Mouse (Mus musculus): ENCODE data around the gene Ddx42. TPM values are rescaled to one million over a fixed set of nuclear protein-coding genes. Genes with fewer than 3 reads are reported as not detected.
"Not testable (repeated sequence)": the region's sequence is repeated elsewhere in the genome, so short reads cannot be mapped to it uniquely, and the experiment has no call there.

Gene Ddx42
- polyA plus RNA-seq, 1 experiment from 2014 or later, result 77.6 TPM

- no peak within 1 kb of the TSS for H3K9ac ChIP-seq (replicated peaks)
- no peaks in the 10 kb centered on the region for H3K9me3 ChIP-seq (replicated peaks)
- no peak for ATAC-seq (ENCODE audit: low FRiP score)
- no peaks in the 10 kb centered on the region for H3K27me3 ChIP-seq (replicated peaks)
- 89% methylated on average over 5 of the region's 5 CpGs for WGBS
- H3K4me1 ChIP-seq, result no peaks in the 10 kb centered on the region
- H3K4me3 ChIP-seq (replicated peaks), result no peak within 1 kb of the TSS
- no peak within 1 kb of the TSS for H3K27ac ChIP-seq (replicated peaks)
- peaks cover 78% of the 10 kb centered on the region for H3K36me3 ChIP-seq
- no peak within 1 kb of the TSS for H3K4me2 ChIP-seq
These were observed 14.6 kb upstream of the Ddx42 start, which contains the start of gene Strada for GRCm38 (mm10) chr11:106202123-106202465. TSS of gene Strada (minus strand) at chr11:106202168.

GRCm38 (mm10) chr11:106212771-106213170, 4.0 kb upstream of the Ddx42 start:
- Histone ChIP-seq H3K9me3 (replicated peaks) (no peaks in the 10 kb centered on the region), H3K4me2 (no peak overlapping the region), H3K4me1 (peaks cover 30% of the 10 kb centered on the region), H3K27ac (replicated peaks) (no peak overlapping the region), H3K36me3 (peaks cover 50% of the 10 kb centered on the region), H3K9ac (replicated peaks) (no peak overlapping the region), H3K27me3 (replicated peaks) (no peaks in the 10 kb centered on the region), H3K4me3 (replicated peaks) (no peak overlapping the region)
- no peak for ATAC-seq (ENCODE audit: low FRiP score)
- 92% methylated on average over 8 of the region's 8 CpGs for WGBS

- Histone ChIP-seq H3K27me3 (replicated peaks) (no peaks in the 10 kb centered on the region), H3K27ac (replicated peaks) (no peak overlapping the region), H3K36me3 (peaks cover 31% of the 10 kb centered on the region), H3K4me1 (peaks cover 44% of the 10 kb centered on the region), H3K9ac (replicated peaks) (peak overlapping the region; percentile 92), H3K9me3 (replicated peaks) (no peaks in the 10 kb centered on the region), H3K4me2 (peak overlapping the region; percentile 78), H3K4me3 (replicated peaks) (peak overlapping the region; percentile 99)
- no peak for ATAC-seq (ENCODE audit: low FRiP score)
- WGBS, result 94% methylated on average over 5 of the region's 5 CpGs
These were observed 1.9 kb upstream of the Ddx42 start for GRCm38 (mm10) chr11:106214856-106215255.

GRCm38 (mm10) chr11:106215450-106215859, 1.3 kb upstream of the Ddx42 start:
- peak overlapping the region; percentile 99 for H3K4me3 ChIP-seq (replicated peaks)
- H3K9me3 ChIP-seq (replicated peaks), result no peaks in the 10 kb centered on the region
- WGBS, result 31% methylated on average over 7 of the region's 7 CpGs
- no peak for ATAC-seq (ENCODE audit: low FRiP score)
- H3K27ac ChIP-seq (replicated peaks), result peak overlapping the region; percentile 99
- no peaks in the 10 kb centered on the region for H3K27me3 ChIP-seq (replicated peaks)
- H3K9ac ChIP-seq (replicated peaks), result peak overlapping the region; percentile 92
- peaks cover 50% of the 10 kb centered on the region for H3K4me1 ChIP-seq
- peaks cover 25% of the 10 kb centered on the region for H3K36me3 ChIP-seq
- peak overlapping the region; percentile 78 for H3K4me2 ChIP-seq

- Histone ChIP-seq H3K36me3 (peaks cover 21% of the 10 kb centered on the region), H3K4me2 (peak within 1 kb of the TSS; percentile 78), H3K9me3 (replicated peaks) (no peaks in the 10 kb centered on the region), H3K4me1 (peaks cover 55% of the 10 kb centered on the region), H3K27me3 (replicated peaks) (no peaks in the 10 kb centered on the region), H3K4me3 (replicated peaks) (peak within 1 kb of the TSS; percentile 99), H3K9ac (replicated peaks) (peak within 1 kb of the TSS; percentile 100), H3K27ac (replicated peaks) (peak within 1 kb of the TSS; percentile 99)
- under 1% methylated on average over 46 of the region's 46 CpGs for WGBS
- ATAC-seq (ENCODE audit: low FRiP score), result peak; percentile 99
These were observed 598 bp upstream of the Ddx42 start, which contains the start of gene Ccdc47 for GRCm38 (mm10) chr11:106215927-106216729. TSS of gene Ccdc47 (minus strand) at chr11:106216344.

- no peaks in the 10 kb centered on the region for H3K9me3 ChIP-seq (replicated peaks)
- H3K4me3 ChIP-seq (replicated peaks), result no peak overlapping the region
- H3K4me2 ChIP-seq, result no peak overlapping the region
- 93% methylated on average over 3 of the region's 3 CpGs for WGBS
- ATAC-seq (ENCODE audit: low FRiP score), result no peak
- H3K27ac ChIP-seq (replicated peaks), result no peak overlapping the region
- peaks cover 11% of the 10 kb centered on the region for H3K36me3 ChIP-seq
- H3K9ac ChIP-seq (replicated peaks), result no peak overlapping the region
- peaks cover 34% of the 10 kb centered on the region for H3K4me1 ChIP-seq
- no peaks in the 10 kb centered on the region for H3K27me3 ChIP-seq (replicated peaks)
These were observed 3.9 kb downstream of the Ddx42 start for GRCm38 (mm10) chr11:106220603-106221002.

- not testable (repeated sequence) for H3K4me1 ChIP-seq; H3K9ac ChIP-seq (replicated peaks); H3K9me3 ChIP-seq (replicated peaks); H3K27ac ChIP-seq (replicated peaks); H3K4me3 ChIP-seq (replicated peaks); ATAC-seq (ENCODE audit: low FRiP score); H3K4me2 ChIP-seq; H3K27me3 ChIP-seq (replicated peaks)
- peaks cover 65% of the 10 kb centered on the region for H3K36me3 ChIP-seq
- WGBS, result 80% methylated on average over 8 of the region's 8 CpGs
These were observed 17.3 kb downstream of the Ddx42 start for GRCm38 (mm10) chr11:106233978-106234377.

GRCm38 (mm10) chr11:106246834-106247233, 30.1 kb downstream of the Ddx42 start:
- Histone ChIP-seq H3K27ac (replicated peaks) (no peak overlapping the region), H3K4me2 (no peak overlapping the region), H3K9me3 (replicated peaks) (no peaks in the 10 kb centered on the region), H3K27me3 (replicated peaks) (no peaks in the 10 kb centered on the region), H3K4me3 (replicated peaks) (no peak overlapping the region), H3K4me1 (no peaks in the 10 kb centered on the region), H3K9ac (replicated peaks) (no peak overlapping the region), H3K36me3 (peaks cover 97% of the 10 kb centered on the region)
- WGBS, result 98% methylated on average over 1 of the region's 1 CpGs
- ATAC-seq (ENCODE audit: low FRiP score), result no peak

GRCm38 (mm10) chr11:106249326-106249725, 32.6 kb downstream of the Ddx42 start:
- no peaks in the 10 kb centered on the region for H3K27me3 ChIP-seq (replicated peaks)
- WGBS, result 90% methylated on average over 7 of the region's 7 CpGs

GRCm38 (mm10) chr11:106254767-106255166, 38.0 kb downstream of the Ddx42 start:
- Histone ChIP-seq H3K27ac (replicated peaks) (no peak overlapping the region), H3K4me1 (peaks cover 28% of the 10 kb centered on the region), H3K9me3 (replicated peaks) (no peaks in the 10 kb centered on the region), H3K9ac (replicated peaks) (peak overlapping the region; percentile 58), H3K36me3 (peaks cover 55% of the 10 kb centered on the region), H3K27me3 (replicated peaks) (no peaks in the 10 kb centered on the region), H3K4me3 (replicated peaks) (peak overlapping the region; percentile 90), H3K4me2 (peak overlapping the region; percentile 95)
- no peak for ATAC-seq (ENCODE audit: low FRiP score)
- 14% methylated on average over 2 of the region's 2 CpGs for WGBS

More at GRCm38 (mm10) chr11:106249326-106249725, 32.6 kb downstream of the Ddx42 start:
- Histone ChIP-seq H3K4me3 (replicated peaks) (no peak overlapping the region), H3K9me3 (replicated peaks) (no peaks in the 10 kb centered on the region), H3K36me3 (peaks cover 94% of the 10 kb centered on the region), H3K27ac (replicated peaks) (no peak overlapping the region), H3K9ac (replicated peaks) (no peak overlapping the region), H3K4me2 (no peak overlapping the region), H3K4me1 (peaks cover 1% of the 10 kb centered on the region; the same call in 1 of the 2 replicates)
- no peak for ATAC-seq (ENCODE audit: low FRiP score)

- Histone ChIP-seq H3K27me3 (replicated peaks) (no peaks in the 10 kb centered on the region), H3K4me1 (peaks cover 28% of the 10 kb centered on the region), H3K9ac (replicated peaks) (peak overlapping the region; percentile 58), H3K4me2 (peak overlapping the region; percentile 95), H3K9me3 (replicated peaks) (no peaks in the 10 kb centered on the region), H3K36me3 (peaks cover 51% of the 10 kb centered on the region), H3K27ac (replicated peaks) (peak overlapping the region; percentile 90), H3K4me3 (replicated peaks) (peak overlapping the region; percentile 90)
- ATAC-seq (ENCODE audit: low FRiP score), result peak; percentile 11; the same call in 1 of the 2 replicates
- 3% methylated on average over 22 of the region's 22 CpGs for WGBS
These were observed 38.4 kb downstream of the Ddx42 start for GRCm38 (mm10) chr11:106255174-106255573.

Measured in neural tube, embryonic 15.5 days (tissue).